Mouse (Mus musculus) erythroblast, adult 5-6 weeks (primary cell): ENCODE data around the gene Prg3. TPM values are rescaled to one million over a fixed set of nuclear protein-coding genes. Genes with fewer than 3 reads are reported as not detected.

Source experiments
- ATAC-seq: replicated peaks from 2 replicates; pipeline ENCODE4 v1.8.0; 2016; ENCODE audit warnings: moderate number of reproducible peaks, mild to moderate bottlenecking, moderate TSS enrichment, inconsistent platforms; ENCODE audit not compliant: poor library complexity, low FRiP score, severe bottlenecking
- total RNA-seq, 2 experiments: library from RNA; stranded (forward) in 1 of 2; stranded (reverse) in 1 of 2; fragments of 150-400 nt in 1 of 2; fragments of 200-764, 138-1000 nt in 1 of 2; gene quantifications; 2 replicates each; pipeline versions ENCODE4 v1.2.3 to v1.2.4; 2015 to 2017; ENCODE audit warnings: low replicate concordance in 2 of 2

Gene Prg3
- total RNA-seq, 2 experiments from 2014 or later, result 20.4 to 30.7 TPM

GRCm38 (mm10) chr2:85033121-85033520, 45.1 kb downstream of the Prg3 start:
- ATAC-seq, result no peak

GRCm38 (mm10) chr2:85034169-85034568, 46.2 kb downstream of the Prg3 start:
- ATAC-seq, result no peak

- ATAC-seq, result peak; percentile 4; the same call in 1 of the 2 replicates
These were observed 48.6 kb downstream of the Prg3 start for GRCm38 (mm10) chr2:85036507-85037046.

- ATAC-seq, result peak; percentile 89
These were observed 49.3 kb downstream of the Prg3 start, which contains the start of the genes Ssrp1 and P2rx3 for GRCm38 (mm10) chr2:85037047-85038026. TSS of gene Ssrp1 (plus strand) at chr2:85037234. TSS of gene P2rx3 (minus strand) at chr2:85037462.

GRCm38 (mm10) chr2:85038336-85038735, 50.3 kb downstream of the Prg3 start:
- ATAC-seq, result no peak

Other genes starting within 250 kb of the Prg3 start
- gene Gm19426, start 244.6 kb upstream of the Prg3 start, total RNA-seq (2015; ENCODE audit: low replicate concordance), result not detected in 2 replicates
- gene Gm19426, start 244.6 kb upstream of the Prg3 start, total RNA-seq (2017; ENCODE audit: low replicate concordance), result not detected in 2 replicates
- gene Serping1, start 212.8 kb upstream of the Prg3 start, total RNA-seq (2015; ENCODE audit: low replicate concordance), result 4.2 and 7.3 TPM in 2 replicates
- gene Serping1, start 212.8 kb upstream of the Prg3 start, total RNA-seq (2017; ENCODE audit: low replicate concordance), result 2.1 and 3.1 TPM in 2 replicates
- gene Ube2l6, start 189.4 kb upstream of the Prg3 start, total RNA-seq (2015; ENCODE audit: low replicate concordance), result 974 and 1,000 TPM in 2 replicates
- gene Ube2l6, start 189.4 kb upstream of the Prg3 start, total RNA-seq (2017; ENCODE audit: low replicate concordance), result 826 and 843 TPM in 2 replicates
- gene Smtnl1, start 165.6 kb upstream of the Prg3 start, total RNA-seq (2015; ENCODE audit: low replicate concordance), result not detected in 2 replicates
- 2.0 TPM in 1 of 2 replicates, not detected in the other for gene Smtnl1, start 165.6 kb upstream of the Prg3 start, total RNA-seq (2017; ENCODE audit: low replicate concordance)
- 28.6 and 43.9 TPM in 2 replicates for gene Timm10, start 161.2 kb upstream of the Prg3 start, total RNA-seq (2015; ENCODE audit: low replicate concordance)
- 5.2 and 22.2 TPM in 2 replicates for gene Timm10, start 161.2 kb upstream of the Prg3 start, total RNA-seq (2017; ENCODE audit: low replicate concordance)
- 756 and 864 TPM in 2 replicates for gene Slc43a1, start 149.4 kb upstream of the Prg3 start, total RNA-seq (2015; ENCODE audit: low replicate concordance)
- 516 and 701 TPM in 2 replicates for gene Slc43a1, start 149.4 kb upstream of the Prg3 start, total RNA-seq (2017; ENCODE audit: low replicate concordance)
- not detected in 2 replicates for gene Rtn4rl2, start 101.5 kb upstream of the Prg3 start, total RNA-seq (2015; ENCODE audit: low replicate concordance)
- not detected in 2 replicates for gene Rtn4rl2, start 101.5 kb upstream of the Prg3 start, total RNA-seq (2017; ENCODE audit: low replicate concordance)
- 207 and 247 TPM in 2 replicates for gene Slc43a3, start 51.6 kb upstream of the Prg3 start, total RNA-seq (2015; ENCODE audit: low replicate concordance)
- 227 and 246 TPM in 2 replicates for gene Slc43a3, start 51.6 kb upstream of the Prg3 start, total RNA-seq (2017; ENCODE audit: low replicate concordance)
- 140 and 215 TPM in 2 replicates for gene Prg2, start 7.8 kb upstream of the Prg3 start, total RNA-seq (2015; ENCODE audit: low replicate concordance)
- gene Prg2, start 7.8 kb upstream of the Prg3 start, total RNA-seq (2017; ENCODE audit: low replicate concordance), result 429 and 503 TPM in 2 replicates
- 54.8 and 61.9 TPM in 2 replicates for gene Ssrp1, start 49.0 kb downstream of the Prg3 start, total RNA-seq (2015; ENCODE audit: low replicate concordance)
- 111 and 113 TPM in 2 replicates for gene Ssrp1, start 49.0 kb downstream of the Prg3 start, total RNA-seq (2017; ENCODE audit: low replicate concordance)
- not detected in 2 replicates for gene P2rx3, start 49.2 kb downstream of the Prg3 start, total RNA-seq (2015; ENCODE audit: low replicate concordance)
- not detected in 2 replicates for gene P2rx3, start 49.2 kb downstream of the Prg3 start, total RNA-seq (2017; ENCODE audit: low replicate concordance)
- not detected in 2 replicates for gene Tnks1bp1, start 59.8 kb downstream of the Prg3 start, total RNA-seq (2015; ENCODE audit: low replicate concordance)
- 1.2 and 1.5 TPM in 2 replicates for gene Tnks1bp1, start 59.8 kb downstream of the Prg3 start, total RNA-seq (2017; ENCODE audit: low replicate concordance)
- 0.63 TPM in 1 of 2 replicates, not detected in the other for gene Aplnr, start 148.0 kb downstream of the Prg3 start, total RNA-seq (2015; ENCODE audit: low replicate concordance)
- 0.34 and 0.70 TPM in 2 replicates for gene Aplnr, start 148.0 kb downstream of the Prg3 start, total RNA-seq (2017; ENCODE audit: low replicate concordance)
- gene Lrrc55, start 209.0 kb downstream of the Prg3 start, total RNA-seq (2015; ENCODE audit: low replicate concordance), result not detected in 2 replicates
- gene Lrrc55, start 209.0 kb downstream of the Prg3 start, total RNA-seq (2017; ENCODE audit: low replicate concordance), result 0.28 TPM in 1 of 2 replicates, not detected in the other